Mouse (Mus musculus) forebrain, embryonic 16.5 days (tissue): ENCODE data around the gene Tex14. TPM values are rescaled to one million over a fixed set of nuclear protein-coding genes. Genes with fewer than 3 reads are reported as not detected.
"Not testable (repeated sequence)": the region's sequence is repeated elsewhere in the genome, so short reads cannot be mapped to it uniquely, and the experiment has no call there.

ENCODE experiments used
- ATAC-seq: fragments of 200-750 bp; cut with Nextera tagmentation; 2 replicates; pipeline ENCODE4 v1.8.0; 2017; ENCODE audit warnings: mild to moderate bottlenecking, moderate library complexity
- H3K27ac ChIP-seq: fragments of 300-500 bp; sonication (generic); 2 replicates; pipeline ENCODE4 v1.5.1; 2014; ENCODE audit warnings: low read length, control low read depth
- H3K27me3 ChIP-seq: fragments of 300-500 bp; sonication (generic); replicated peaks from 2 replicates; pipeline ENCODE4 v1.6.1; 2014; ENCODE audit warnings: low read length; ENCODE audit not compliant: control insufficient read depth, insufficient read depth
- H3K36me3 ChIP-seq: fragments of 300-500 bp; sonication (generic); 2 replicates; pipeline ENCODE4 v1.6.1; 2014; ENCODE audit not compliant: control insufficient read depth, insufficient read depth
- H3K4me1 ChIP-seq: fragments of 300-500 bp; sonication (generic); replicated peaks from 2 replicates; pipeline ENCODE4 v1.6.1; 2014; ENCODE audit warnings: low read length; ENCODE audit not compliant: control insufficient read depth, insufficient read depth
- H3K4me2 ChIP-seq: fragments of 300-500 bp; sonication (generic); 2 replicates; pipeline ENCODE4 v1.6.1; 2014; ENCODE audit warnings: mild to moderate bottlenecking, low read length, control low read depth
- H3K4me3 ChIP-seq: fragments of 300-500 bp; sonication (generic); replicated peaks from 2 replicates; pipeline ENCODE4 v1.5.1; 2014; ENCODE audit warnings: mild to moderate bottlenecking, low read length, control low read depth
- H3K9ac ChIP-seq: fragments of 300-500 bp; sonication (generic); replicated peaks from 2 replicates; pipeline ENCODE4 v1.6.1; 2014; ENCODE audit warnings: low read depth, low read length, control low read depth
- H3K9me3 ChIP-seq: fragments of 300-500 bp; sonication (generic); 2 replicates; pipeline ENCODE4 v1.6.1; 2016; ENCODE audit warnings: low read length; ENCODE audit not compliant: control insufficient read depth
- WGBS: fragments of 180-500 bp; shearing (Covaris S2); extraction: QIAGEN DNeasy Blood & Tissue Kit; methylation state at CpG from one replicate; pipeline ENCODE4 v1.1.7; 2014; 5-methylcytosine and 5-hydroxymethylcytosine counted together
- polyA plus RNA-seq: library from polyadenylated mRNA; unstranded; fragments of >200 nt; fragmentation: Nextera tagmentation; extraction: Ambion mirVana; gene quantifications from 2 replicates; pipeline ENCODE4 v1.2.1, GENCODE M21; 2015

The Tex14 gene
- polyA plus RNA-seq, 1 experiment from 2014 or later: 0.63 TPM

DNA sequence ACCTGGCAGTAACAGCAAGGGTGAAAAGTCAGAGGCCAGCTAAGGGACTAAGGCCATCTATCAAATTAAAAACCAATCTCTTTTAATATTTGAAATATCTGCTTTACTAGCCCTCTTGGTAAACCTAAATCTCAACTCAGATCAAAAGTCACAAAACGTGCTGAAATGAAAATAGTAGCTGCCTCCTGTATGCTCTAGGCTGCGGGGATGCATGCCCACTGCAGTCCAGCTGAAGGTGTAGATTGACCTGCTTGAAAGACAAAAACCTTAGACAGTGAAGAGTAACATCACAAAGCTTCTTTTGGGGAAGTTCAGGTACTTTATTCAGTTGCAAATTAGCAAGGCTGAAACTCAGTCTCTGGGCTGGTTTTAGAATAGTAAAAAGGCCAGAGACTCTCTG lies 74.3 kb downstream of the Tex14 start:
- H3K27me3 ChIP-seq, H3K9ac ChIP-seq, H3K4me2 ChIP-seq, H3K36me3 ChIP-seq, H3K4me3 ChIP-seq, H3K9me3 ChIP-seq, H3K4me1 ChIP-seq, H3K27ac ChIP-seq, ATAC-seq: not testable (repeated sequence)
- WGBS: 68% methylated on average over 2 of the region's 2 CpGs

DNA sequence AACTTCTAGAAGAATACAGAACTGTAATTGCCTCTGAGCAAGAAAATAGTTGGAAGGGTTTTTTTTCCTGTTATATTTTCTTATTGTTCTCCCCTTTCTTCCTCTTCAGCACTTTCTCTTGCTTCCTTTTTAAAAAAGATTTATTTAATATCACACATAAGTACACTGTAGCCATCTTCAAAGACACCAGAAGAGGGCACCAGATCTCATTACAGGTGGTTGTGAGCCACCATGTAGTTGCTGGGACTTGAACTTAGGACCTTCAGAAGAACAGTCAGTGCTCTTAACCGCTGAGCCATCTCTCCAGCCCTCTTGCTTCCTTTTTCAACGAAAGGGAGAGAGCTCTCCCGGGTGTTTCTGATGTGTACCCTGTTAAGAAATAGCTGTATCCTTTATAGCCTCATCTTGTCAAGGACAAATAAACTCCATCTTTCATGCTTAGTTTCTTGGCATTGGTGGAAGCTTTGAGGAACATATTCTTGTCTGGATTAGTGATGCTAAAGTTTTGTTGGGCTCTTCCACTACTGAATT lies 79.0 kb downstream of the Tex14 start:
- Histone ChIP-seq H3K4me1 (no peaks in the 10 kb centered on the region), H3K27me3 (no peaks in the 10 kb centered on the region), H3K9me3 (no peaks in the 10 kb centered on the region), H3K9ac (no peak overlapping the region), H3K4me3 (no peak overlapping the region), H3K4me2 (no peak overlapping the region), H3K36me3 (no peaks in the 10 kb centered on the region), H3K27ac (no peak overlapping the region)
- 78% methylated on average over 3 of the region's 3 CpGs for WGBS
- ATAC-seq: no peak

DNA sequence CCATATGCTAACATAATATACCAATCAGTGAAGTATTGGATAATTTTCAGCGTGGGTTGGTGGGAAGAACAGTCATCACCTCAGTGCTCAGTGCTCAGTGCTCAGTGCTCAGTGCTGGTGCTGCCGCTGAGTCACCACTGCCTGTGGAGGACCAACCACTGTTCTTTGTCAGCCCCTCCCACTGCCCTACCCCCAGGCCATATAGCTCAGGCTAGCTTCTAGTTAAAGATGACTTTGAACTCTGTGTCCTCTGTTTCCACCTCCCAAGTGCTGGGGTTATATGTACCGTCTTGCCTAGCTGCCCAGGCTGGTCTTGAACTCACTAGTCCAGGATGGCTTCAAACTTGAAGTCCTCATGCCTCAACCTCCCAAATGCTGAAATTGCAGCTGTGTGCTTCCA lies 84.1 kb downstream of the Tex14 start:
- WGBS: 91% methylated on average over 3 of the region's 3 CpGs

DNA sequence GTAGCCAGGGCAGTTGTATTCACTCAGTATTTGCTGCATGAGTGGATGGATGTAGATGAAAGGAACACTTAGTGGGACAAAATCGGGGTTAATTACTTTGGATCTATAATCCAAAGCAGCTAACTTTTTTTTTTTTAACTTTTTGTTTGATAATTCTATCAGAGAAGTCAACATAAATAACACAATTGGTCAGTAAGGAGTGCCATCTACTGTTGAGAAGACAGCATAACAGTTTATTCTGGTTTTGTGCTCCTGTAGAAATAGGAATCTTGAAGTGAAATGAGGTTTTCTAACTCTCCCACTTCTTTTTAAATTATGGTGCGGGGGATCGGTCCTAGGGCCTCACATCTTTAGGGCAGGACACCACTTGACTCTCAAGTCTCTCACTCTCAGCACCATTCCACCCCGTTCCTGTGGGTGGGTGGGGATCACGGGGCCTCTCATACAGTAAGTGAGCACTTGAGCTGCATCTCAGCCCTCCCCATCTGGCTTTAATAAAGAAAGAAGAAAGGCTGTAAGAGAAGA lies 99.9 kb downstream of the Tex14 start:
- 56% methylated on average over 5 of the region's 5 CpGs for WGBS
- Histone ChIP-seq H3K27me3 (no peaks in the 10 kb centered on the region), H3K9me3 (no peaks in the 10 kb centered on the region), H3K9ac (no peak overlapping the region), H3K4me3 (no peak overlapping the region), H3K27ac (no peak overlapping the region), H3K36me3 (no peaks in the 10 kb centered on the region), H3K4me1 (no peaks in the 10 kb centered on the region), H3K4me2 (no peak overlapping the region)
- ATAC-seq: no peak

More for the DNA sequence above, 84.1 kb downstream of the Tex14 start:
- H3K9me3 ChIP-seq: no peaks in the 10 kb centered on the region
- no peaks in the 10 kb centered on the region for H3K36me3 ChIP-seq
- no peaks in the 10 kb centered on the region for H3K4me1 ChIP-seq
- no peak overlapping the region for H3K9ac ChIP-seq
- H3K27me3 ChIP-seq: no peaks in the 10 kb centered on the region
- H3K27ac ChIP-seq: no peak overlapping the region
- ATAC-seq: no peak
- H3K4me2 ChIP-seq: no peak overlapping the region
- no peak overlapping the region for H3K4me3 ChIP-seq

DNA sequence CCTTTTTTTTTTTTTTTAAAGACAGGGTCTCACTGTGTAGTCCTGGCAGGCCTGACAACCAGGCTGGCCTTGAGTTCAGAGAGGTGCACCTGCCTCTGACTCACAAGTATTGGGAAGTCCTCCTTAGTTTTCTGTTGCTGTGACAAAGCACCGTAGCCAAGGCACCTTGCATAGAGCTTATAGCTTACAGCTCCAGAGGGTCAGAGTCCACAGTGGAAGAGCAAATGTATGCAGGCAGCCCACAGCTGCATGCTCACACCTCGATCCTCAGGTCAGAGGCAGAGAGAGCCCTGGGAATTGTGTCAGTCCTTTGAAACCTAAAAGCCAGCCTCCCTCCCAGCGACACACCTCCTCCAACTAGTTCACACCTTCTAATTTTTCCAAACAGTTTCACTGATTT lies 101.6 kb downstream of the Tex14 start:
- Histone ChIP-seq H3K27me3 (no peaks in the 10 kb centered on the region), H3K9ac (no peak overlapping the region), H3K9me3 (no peaks in the 10 kb centered on the region), H3K4me1 (no peaks in the 10 kb centered on the region), H3K36me3 (no peaks in the 10 kb centered on the region), H3K4me3 (no peak overlapping the region), H3K4me2 (no peak overlapping the region), H3K27ac (no peak overlapping the region)
- 73% methylated on average over 3 of the region's 3 CpGs for WGBS
- ATAC-seq: no peak

DNA sequence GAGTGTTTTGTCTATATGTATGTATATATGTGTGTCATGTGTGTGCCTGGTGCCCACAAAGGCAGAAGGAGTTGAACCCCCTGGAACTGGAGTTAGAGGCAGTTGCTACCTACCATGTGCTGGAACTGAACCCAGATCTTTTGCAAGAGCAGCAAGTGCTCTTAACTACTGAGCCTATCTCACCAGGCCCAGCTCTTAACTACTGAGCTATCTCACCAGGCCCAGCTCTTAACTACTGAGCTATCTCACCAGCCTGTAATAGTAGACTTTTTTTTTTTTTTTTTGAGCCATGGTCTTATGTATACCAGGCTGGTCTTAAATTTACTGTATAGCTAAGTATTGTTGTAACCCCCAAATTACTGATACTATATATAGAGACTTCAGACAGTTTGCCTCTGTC lies 102.2 kb downstream of the Tex14 start:
- Histone ChIP-seq H3K36me3 (no peaks in the 10 kb centered on the region), H3K4me1 (no peaks in the 10 kb centered on the region), H3K9ac (no peak overlapping the region), H3K27me3 (no peaks in the 10 kb centered on the region), H3K9me3 (no peaks in the 10 kb centered on the region), H3K4me2 (no peak overlapping the region), H3K27ac (no peak overlapping the region), H3K4me3 (no peak overlapping the region)
- no peak for ATAC-seq

DNA sequence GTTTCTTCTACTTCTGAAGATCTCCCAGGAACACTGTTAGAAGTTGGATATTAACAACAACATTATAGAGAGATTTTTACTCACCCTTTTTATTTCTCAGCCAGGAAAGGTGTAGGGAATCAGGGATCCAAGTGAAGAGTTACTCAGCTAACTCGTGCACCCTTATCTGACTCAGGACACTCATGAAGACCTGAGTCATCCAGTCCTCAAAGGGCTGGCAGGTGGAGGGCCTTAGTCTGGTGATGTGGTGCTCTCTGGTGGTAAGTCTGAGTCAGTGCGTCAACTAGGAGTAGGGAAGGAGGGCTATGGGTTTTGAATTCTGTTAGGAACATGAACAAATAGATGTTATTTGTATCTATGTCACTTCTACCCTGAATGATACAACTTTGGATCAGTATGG lies 114.4 kb downstream of the Tex14 start:
- no peak overlapping the region for H3K4me2 ChIP-seq
- H3K36me3 ChIP-seq: no peaks in the 10 kb centered on the region
- H3K9me3 ChIP-seq: no peaks in the 10 kb centered on the region
- H3K27me3 ChIP-seq: no peaks in the 10 kb centered on the region
- H3K4me1 ChIP-seq: no peaks in the 10 kb centered on the region
- no peak for ATAC-seq
- H3K4me3 ChIP-seq: no peak overlapping the region
- no peak overlapping the region for H3K9ac ChIP-seq
- no peak overlapping the region for H3K27ac ChIP-seq
- WGBS: 7% methylated on average over 2 of the region's 2 CpGs

DNA sequence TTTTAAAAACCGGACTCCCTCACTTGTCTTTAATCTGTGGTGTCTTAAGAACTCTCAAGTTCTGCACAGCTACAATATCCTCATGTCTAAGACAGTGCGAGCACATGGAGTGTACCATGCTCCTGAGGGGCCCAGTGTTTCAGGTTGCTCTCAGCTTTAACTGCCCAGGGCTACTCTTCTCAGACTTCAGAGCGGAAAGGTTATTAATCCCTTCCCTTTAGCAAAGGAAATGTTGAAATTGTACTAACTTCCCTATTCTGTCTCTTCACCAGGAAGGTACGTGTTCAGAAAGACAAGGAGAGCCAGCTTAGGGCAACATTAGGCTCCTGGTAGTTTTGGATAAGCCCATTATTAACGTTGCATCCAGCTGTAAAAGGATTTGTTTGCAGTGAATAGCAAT lies 118.6 kb downstream of the Tex14 start:
- 54% methylated on average over 5 of the region's 5 CpGs for whole genome bisulfite sequencing
- H3K27me3 ChIP-seq: no peaks in the 10 kb centered on the region
- H3K9ac ChIP-seq: no peak overlapping the region
- no peak overlapping the region for H3K27ac ChIP-seq
- ATAC-seq: no peak
- H3K9me3 ChIP-seq: no peaks in the 10 kb centered on the region
- H3K36me3 ChIP-seq: no peaks in the 10 kb centered on the region
- no peaks in the 10 kb centered on the region for H3K4me1 ChIP-seq
- no peak overlapping the region for H3K4me3 ChIP-seq
- no peak overlapping the region for H3K4me2 ChIP-seq

DNA sequence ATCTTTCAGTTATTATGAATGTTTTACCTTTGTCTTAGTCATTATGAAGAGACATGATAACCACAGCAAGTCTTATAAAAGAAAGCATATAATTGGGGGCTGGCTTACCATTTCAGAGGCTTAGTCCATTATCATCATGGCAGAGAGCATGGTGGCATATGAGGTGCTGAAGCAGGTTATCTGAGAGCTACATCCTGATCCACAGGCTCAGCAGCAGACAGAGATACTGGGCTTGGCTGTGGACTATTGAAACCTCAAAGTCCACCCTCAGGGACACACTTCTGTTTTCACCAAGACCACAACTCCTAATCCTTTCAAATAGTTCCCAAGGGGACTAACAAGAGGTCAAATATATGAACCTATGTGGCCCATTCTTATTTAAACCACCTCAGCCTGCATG lies 119.1 kb downstream of the Tex14 start:
- Histone ChIP-seq H3K27me3 (no peaks in the 10 kb centered on the region), H3K4me3 (no peak overlapping the region), H3K36me3 (no peaks in the 10 kb centered on the region), H3K4me2 (no peak overlapping the region), H3K9ac (no peak overlapping the region), H3K9me3 (no peaks in the 10 kb centered on the region), H3K4me1 (no peaks in the 10 kb centered on the region), H3K27ac (no peak overlapping the region)
- no peak for ATAC-seq

DNA sequence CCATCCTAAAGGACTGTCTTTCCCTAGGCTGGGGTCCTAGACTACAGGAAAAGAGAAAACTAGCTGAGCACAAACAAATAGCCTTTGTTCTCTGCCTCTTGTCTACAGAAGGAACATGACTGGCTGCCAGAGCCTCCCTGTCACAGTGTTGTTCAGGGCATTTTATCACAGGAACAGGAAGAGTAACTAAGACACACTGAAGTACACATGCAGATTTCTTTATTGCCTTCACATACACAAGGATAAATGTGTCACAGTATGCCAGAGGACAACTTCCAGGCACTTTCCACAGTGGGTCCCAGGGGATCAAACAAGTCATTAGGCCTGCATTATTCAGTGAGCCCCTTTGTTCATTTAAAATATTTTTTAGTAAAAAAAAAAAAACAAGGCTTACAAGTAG lies 119.9 kb downstream of the Tex14 start:
- no peak for ATAC-seq
- Histone ChIP-seq H3K4me3 (no peak overlapping the region), H3K9ac (no peak overlapping the region)

More for the DNA sequence above, 119.9 kb downstream of the Tex14 start:
- H3K4me1 ChIP-seq: no peaks in the 10 kb centered on the region
- no peaks in the 10 kb centered on the region for H3K36me3 ChIP-seq
- H3K27me3 ChIP-seq: no peaks in the 10 kb centered on the region
- H3K9me3 ChIP-seq: no peaks in the 10 kb centered on the region
- no peak overlapping the region for H3K27ac ChIP-seq
- H3K4me2 ChIP-seq: no peak overlapping the region
